Mouse (Mus musculus): ENCODE results near the gene Ldlrad1.

DNA sequence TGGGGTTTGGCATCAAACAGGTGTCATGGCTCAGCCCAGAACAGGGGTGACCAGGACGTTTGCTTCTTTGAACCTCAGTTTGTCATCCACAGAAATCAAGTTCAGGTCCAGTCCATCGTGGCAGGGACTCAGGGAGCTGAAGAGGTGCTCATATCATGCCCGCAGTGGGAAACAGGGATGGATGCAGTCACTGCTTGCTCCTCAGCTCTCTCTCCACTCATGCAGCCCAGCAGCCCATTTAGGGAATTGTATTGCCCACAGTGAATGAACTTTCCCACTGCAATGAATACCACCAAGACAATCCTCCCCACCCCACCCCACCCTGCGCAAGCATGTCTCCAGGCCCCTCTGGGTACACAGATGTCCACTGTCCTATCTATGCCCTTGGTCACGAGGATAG is 3.0 kb downstream of the Ldlrad1 start:
- no peak for TF ChIP-seq CTCF (IDR thresholded peaks at IDR 0.05; ENCODE audit: low read depth)
- no peak for TF ChIP-seq EP300 (IDR thresholded peaks at IDR 0.05; ENCODE audit: low read depth)
